Mouse (Mus musculus): Measurements from ENCODE around the gene Bola3.

Gene Bola3

DNA sequence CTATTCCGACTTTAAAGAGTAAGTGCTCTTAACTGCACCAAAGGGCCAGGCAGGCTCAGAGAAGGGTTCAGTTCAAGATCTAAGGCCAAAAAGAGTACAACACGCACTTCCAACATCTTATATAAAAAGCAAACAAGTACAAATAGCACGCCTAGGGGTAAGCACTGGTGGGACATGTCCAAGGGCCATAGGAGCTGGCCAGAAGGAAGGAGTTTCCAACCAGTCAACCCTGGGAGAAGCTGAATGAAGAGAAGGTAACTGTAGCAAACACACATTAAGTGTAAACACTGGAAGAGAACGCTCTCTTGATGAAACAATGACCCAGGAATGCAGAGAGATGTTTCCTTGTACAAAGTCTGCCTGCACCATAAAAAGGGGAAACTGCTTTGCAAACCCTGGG is 45.2 kb downstream of the Bola3 start:
- DNase-seq (ENCODE audit: low read depth, low spot score), result no peak

GRCm38 (mm10) chr6:83395544-83396229 is 46.7 kb downstream of the Bola3 start:
- DNase-seq (ENCODE audit: low read depth, low spot score), result no peak

DNA sequence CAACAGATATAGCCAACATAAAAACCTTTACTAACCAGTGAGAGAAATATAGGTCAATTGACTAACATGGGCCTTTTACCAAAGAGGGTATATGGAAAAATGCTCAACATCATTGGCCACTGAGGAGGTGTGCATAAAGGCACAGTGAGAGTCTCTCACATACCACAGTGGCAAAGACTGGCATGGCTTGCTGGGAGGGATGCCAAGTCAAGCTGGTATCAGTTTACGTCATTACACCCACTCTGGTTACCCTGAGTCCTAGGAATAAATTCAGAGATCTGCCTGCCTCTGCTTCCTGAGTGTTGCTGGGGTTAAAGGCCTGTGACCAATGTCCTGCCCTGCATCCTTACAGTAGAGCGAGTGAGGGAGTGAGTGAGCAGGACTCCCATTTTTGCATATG is 47.8 kb downstream of the Bola3 start:
- no peak for DNase-seq (ENCODE audit: low read depth, low spot score)

- no peak for DNase-seq (ENCODE audit: low read depth, low spot score)
Observed at GRCm38 (mm10) chr6:83397728-83398127, 48.8 kb downstream of the Bola3 start.

DNA sequence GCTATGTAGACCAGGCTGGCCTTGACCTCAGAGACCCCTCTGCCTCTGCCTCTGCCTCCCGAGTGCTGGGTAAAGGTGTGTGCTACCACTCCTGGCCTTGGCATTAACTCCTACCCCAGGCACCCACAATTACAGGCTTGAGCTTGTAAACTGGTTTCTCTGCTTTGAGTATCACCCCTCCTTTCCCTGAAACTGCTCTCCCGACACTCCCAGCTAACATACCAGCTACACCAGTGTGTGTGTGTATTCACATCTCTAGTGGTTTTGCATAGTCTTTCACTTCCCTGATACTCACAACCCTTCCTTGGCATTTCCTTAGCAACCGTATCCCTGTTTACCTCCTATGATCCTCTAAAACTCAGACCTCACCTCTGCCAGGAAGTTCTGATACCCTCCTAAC is 50.8 kb downstream of the Bola3 start:
- no peak for DNase-seq (ENCODE audit: low read depth, low spot score)

DNA sequence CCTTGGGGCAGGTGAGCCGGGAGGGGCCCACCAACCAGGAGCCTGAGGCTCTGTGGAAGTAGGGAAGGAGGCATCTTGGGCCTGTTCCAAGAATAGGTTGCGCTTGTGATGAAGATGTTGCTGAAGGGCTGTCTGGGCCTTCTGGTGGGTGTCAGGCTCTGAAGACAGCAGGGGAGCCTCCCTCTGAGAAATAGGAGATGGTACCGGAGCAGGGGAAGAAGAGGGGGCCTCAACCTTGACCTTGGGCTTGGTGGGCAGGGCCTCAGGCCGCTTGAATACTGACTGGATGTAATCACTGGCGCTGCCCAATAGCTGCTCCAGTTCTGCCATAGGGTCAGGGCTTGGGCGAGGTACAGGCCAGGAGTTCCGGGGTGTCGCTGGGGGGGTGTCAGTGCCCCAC is 54.5 kb downstream of the Bola3 start:
- no peak for DNase-seq (ENCODE audit: low read depth, low spot score)

- DNase-seq (ENCODE audit: low read depth, low spot score), result no peak
Observed at GRCm38 (mm10) chr6:83404571-83404970, 55.6 kb downstream of the Bola3 start.

DNA sequence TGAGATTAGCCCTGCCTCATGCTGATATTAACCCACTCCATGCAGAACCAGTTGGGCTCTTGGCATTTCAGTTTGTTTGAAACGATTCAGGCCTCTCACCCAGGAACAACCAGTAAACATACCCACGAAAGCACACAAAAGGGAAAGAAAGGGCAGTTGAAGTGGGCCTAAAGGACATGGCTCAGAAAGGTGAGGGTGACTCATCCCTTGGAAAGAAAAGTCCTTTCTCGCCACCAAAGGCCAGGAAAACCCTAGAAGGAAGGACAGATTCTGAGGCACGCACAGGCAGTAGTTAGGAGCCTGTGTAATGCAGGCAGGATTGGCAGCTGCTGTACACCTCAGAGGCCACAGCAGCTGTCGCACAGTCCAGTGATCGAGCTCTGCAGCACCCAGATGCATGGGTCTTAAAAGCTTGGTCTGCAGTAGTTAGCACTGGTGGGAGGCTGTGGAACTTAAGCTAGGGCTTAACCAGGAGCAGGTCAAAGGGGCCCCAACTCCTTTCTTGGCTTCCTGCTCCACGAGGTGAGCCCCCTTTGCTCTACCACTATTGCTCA is 56.6 kb downstream of the Bola3 start:
- DNase-seq (ENCODE audit: low read depth, low spot score), result no peak

GRCm38 (mm10) chr6:83408510-83408909 is 59.6 kb downstream of the Bola3 start:
- DNase-seq (ENCODE audit: low read depth, low spot score), result no peak

Measured in telencephalon, adult 2 months (tissue).